Mouse (Mus musculus) cerebellum, postnatal 14 days (tissue): ENCODE measurements around the gene Map2k2.
"Not testable (repeated sequence)": the region's sequence is repeated elsewhere in the genome, so short reads cannot be mapped to it uniquely, and the experiment has no call there.

Experiments
- DNase-seq, 2 experiments: peaks; one replicate each; pipeline ENCODE4 v3.0.0; 2021; ENCODE audit warnings: mixed read lengths in 2 of 2

Gene Map2k2

DNA sequence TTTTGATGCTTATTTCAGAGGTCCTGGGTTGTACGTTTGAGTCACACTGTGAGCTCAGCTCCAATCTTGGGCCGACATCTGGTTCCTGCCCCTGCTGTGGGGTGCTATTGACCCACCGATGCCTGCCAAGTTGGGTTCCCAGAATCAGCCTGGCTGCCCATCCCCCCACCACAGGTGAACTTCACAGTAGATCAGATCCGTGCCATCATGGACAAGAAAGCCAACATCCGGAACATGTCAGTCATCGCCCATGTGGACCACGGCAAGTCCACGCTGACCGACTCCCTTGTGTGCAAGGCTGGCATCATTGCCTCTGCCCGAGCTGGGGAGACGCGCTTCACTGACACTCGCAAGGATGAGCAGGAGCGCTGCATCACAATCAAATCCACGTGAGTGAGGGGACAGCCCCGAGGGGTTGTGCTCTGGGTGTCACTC lies 71.8 kb downstream of the Map2k2 start:
- peak; percentile 62 to 76 for DNase-seq

- no peak for DNase-seq
Observed at GRCm38 (mm10) chr10:81177958-81178712, 72.4 kb downstream of the Map2k2 start.

GRCm38 (mm10) chr10:81178927-81179326 lies 73.2 kb downstream of the Map2k2 start:
- DNase-seq, result no peak

DNA sequence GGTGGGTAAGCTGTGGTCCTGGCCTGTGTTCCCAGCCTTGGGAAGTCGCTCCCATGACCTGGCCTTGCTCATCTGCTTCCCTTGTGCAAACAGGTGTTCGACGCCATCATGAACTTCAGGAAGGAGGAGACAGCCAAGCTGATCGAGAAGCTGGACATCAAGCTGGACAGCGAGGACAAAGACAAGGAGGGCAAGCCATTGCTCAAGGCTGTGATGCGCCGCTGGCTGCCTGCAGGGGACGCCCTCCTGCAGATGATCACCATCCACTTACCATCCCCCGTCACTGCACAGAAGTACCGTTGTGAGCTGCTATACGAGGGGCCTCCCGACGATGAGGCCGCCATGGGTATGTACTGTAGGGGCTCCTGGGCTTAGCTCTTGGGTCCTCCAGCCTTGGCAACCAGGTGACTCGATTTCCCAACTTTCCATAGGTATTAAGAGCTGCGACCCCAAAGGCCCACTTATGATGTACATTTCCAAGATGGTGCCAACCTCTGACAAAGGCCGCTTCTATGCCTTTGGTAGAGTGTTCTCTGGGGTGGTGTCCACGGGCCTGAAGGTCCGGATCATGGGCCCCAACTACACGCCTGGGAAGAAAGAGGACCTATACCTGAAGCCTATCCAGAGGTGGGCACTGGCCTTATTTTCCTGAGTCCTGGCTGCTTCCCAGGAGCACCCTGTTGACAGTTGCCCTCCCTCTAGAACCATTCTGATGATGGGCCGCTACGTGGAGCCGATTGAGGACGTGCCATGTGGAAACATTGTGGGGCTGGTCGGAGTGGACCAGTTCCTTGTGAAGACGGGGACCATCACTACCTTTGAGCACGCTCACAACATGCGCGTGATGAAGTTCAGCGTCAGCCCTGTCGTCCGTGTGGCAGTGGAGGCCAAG lies 74.0 kb downstream of the Map2k2 start:
- no peak for DNase-seq

DNA sequence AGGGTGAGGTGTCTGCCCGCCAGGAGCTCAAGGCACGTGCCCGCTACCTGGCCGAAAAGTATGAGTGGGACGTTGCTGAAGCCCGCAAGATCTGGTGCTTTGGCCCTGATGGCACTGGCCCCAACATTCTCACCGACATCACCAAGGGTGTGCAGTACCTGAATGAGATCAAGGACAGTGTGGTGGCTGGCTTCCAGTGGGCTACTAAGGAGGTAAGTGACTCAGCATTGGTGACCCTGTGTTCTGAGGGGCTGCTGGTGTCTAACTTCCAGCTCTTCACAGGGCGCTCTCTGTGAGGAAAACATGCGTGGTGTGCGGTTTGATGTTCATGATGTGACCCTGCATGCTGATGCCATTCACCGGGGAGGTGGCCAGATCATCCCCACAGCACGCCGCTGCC lies 75.2 kb downstream of the Map2k2 start:
- no peak for DNase-seq

GRCm38 (mm10) chr10:81181860-81182259 lies 76.1 kb downstream of the Map2k2 start:
- not testable (repeated sequence) for DNase-seq

DNA sequence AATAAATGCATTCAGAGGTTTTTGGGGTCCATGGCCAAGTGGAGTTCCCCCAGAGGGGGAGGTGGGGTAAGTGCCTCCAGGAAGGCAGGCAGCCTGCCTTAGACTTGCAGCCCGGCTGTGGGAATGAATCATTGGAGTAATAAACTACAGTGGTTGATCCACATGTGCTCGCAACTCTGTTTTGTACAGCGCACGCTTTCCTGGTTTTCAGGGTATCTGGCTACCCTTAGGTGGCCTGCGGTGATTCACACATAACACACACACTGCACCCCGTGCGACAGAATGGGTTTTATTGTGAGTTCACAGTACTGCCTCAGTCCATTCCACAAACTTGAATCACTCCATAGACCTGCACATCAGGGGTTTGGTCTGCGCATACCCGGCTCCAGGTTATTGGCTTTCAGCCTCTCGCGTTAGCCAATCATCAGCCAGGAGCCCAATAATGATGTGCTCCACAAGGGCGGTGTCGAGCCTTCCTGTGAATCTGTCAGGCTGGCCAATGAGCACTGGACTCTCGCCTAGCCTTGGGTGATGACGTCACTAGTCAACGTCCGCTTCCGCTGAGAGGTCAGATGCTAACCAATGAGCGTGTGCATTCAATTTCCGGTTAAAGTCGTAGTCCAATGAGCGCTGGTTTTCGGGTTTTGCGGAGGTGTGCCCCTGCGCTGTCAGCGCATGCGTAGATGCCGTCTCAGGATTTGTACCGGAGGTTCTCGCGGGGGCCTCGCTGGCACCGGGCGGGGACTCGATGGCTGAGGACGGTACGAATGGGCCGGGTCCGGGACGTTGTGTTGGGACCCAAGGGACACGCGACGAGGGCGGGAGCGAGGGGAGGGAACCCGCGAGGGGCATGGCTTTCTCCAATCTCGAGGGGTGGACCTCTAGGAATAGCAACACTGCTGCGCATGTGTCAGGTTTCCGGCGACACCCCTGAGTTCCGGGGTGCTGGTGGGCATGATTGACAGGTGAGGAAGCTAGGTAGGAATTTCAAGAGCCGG lies 76.9 kb downstream of the Map2k2 start, which contains the start of gene Dapk3:
Gene Dapk3 (plus strand): TSS at position 670 of the 998 bp plus-strand sequence.
- peak; percentile 97 to 98 for DNase-seq
